Mouse (Mus musculus) forebrain, embryonic 12.5 days (tissue): ENCODE measurements around the gene Sp1. TPM values are rescaled to one million over a fixed set of nuclear protein-coding genes. Genes with fewer than 3 reads are reported as not detected.

ENCODE experiments used
- ATAC-seq: fragments of 200-750 bp; cut with Nextera tagmentation; 2 replicates; pipeline ENCODE4 v1.8.0; 2017; ENCODE audit warnings: moderate TSS enrichment; ENCODE audit not compliant: low FRiP score
- H3K27ac ChIP-seq: fragments of 300-500 bp; sonication (generic); 2 replicates; pipeline ENCODE4 v1.5.1; 2016; ENCODE audit warnings: mild to moderate bottlenecking
- H3K27me3 ChIP-seq: fragments of 300-500 bp; sonication (generic); 2 replicates; pipeline ENCODE4 v1.6.1; 2016; ENCODE audit warnings: mild to moderate bottlenecking
- H3K36me3 ChIP-seq: fragments of 300-500 bp; sonication (generic); replicated peaks from 2 replicates; pipeline ENCODE4 v1.6.1; 2016; ENCODE audit warnings: mild to moderate bottlenecking
- H3K4me1 ChIP-seq: fragments of 300-500 bp; sonication (generic); 2 replicates; pipeline ENCODE4 v1.6.1; 2016
- H3K4me2 ChIP-seq: fragments of 300-500 bp; sonication (generic); 2 replicates; pipeline ENCODE4 v1.6.1; 2016; ENCODE audit warnings: mild to moderate bottlenecking, moderate library complexity
- H3K4me3 ChIP-seq: fragments of 300-500 bp; sonication (generic); replicated peaks from 2 replicates; pipeline ENCODE4 v1.5.1; 2016; ENCODE audit warnings: mild to moderate bottlenecking
- H3K9ac ChIP-seq: fragments of 300-500 bp; sonication (generic); 2 replicates; pipeline ENCODE4 v1.6.1; 2016; ENCODE audit warnings: mild to moderate bottlenecking
- H3K9me3 ChIP-seq: fragments of 300-500 bp; sonication (generic); 2 replicates; pipeline ENCODE4 v1.6.1; 2016
- WGBS: fragments of 180-500 bp; shearing (Covaris S2); methylation state at CpG from one replicate; pipeline ENCODE4 v1.1.7; 2016; 5-methylcytosine and 5-hydroxymethylcytosine counted together
- polyA plus RNA-seq: library from polyadenylated mRNA; unstranded; fragments of >200 nt; fragmentation: Nextera tagmentation; extraction: Ambion mirVana; gene quantifications from 2 replicates; pipeline ENCODE4 v1.2.1, GENCODE M21; 2016

Sp1 gene
- polyA plus RNA-seq, 1 experiment from 2014 or later: 10.8 TPM

DNA sequence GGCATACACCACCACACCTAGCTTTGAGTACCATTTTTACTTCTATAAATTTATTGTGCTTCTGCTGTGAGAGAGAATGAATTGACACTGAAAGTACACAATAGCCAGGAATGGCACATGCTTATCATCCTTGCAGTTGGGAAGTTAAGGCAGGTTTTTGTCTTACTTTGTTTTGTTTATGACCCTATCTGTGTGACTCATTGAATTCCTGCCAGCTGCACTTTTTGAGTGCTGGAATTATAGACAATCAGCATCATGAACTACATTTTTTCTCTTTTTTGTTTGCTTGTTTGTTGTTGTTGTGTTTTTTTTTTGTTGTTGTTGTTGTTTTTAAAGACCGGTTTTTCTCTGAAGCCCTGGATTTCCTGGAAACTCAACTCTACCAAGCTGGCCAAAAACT lies 15.0 kb downstream of the Sp1 start:
- 65% methylated on average over 1 of the region's 1 CpGs for WGBS
- Histone ChIP-seq H3K27ac (no peak overlapping the region), H3K4me3 (no peak overlapping the region), H3K4me2 (no peak overlapping the region), H3K27me3 (no peaks in the 10 kb centered on the region), H3K9me3 (no peaks in the 10 kb centered on the region), H3K36me3 (peaks cover 32% of the 10 kb centered on the region), H3K9ac (no peak overlapping the region), H3K4me1 (no peaks in the 10 kb centered on the region)
- ATAC-seq: no peak

DNA sequence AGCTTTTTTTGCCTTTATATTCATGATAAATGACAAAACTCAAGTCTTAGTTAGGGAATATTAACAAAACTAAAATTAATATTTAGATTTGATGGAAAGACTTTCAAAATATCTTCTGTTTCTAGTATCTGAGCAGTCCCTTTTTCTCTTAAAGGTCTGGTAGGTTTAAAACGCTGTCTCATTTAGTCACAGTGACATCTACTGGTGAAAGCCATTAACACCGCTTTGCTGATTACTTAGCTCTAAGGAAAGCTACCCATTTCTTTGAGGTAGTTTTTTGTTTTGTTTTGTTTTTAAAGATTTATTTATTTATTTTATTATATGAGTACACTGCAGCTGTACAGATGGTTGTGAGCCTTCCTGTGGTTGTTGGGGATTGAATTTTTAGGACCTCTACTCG lies 15.5 kb downstream of the Sp1 start:
- no peak overlapping the region for H3K4me2 ChIP-seq
- peaks cover 37% of the 10 kb centered on the region for H3K36me3 ChIP-seq
- no peaks in the 10 kb centered on the region for H3K9me3 ChIP-seq
- H3K27ac ChIP-seq: no peak overlapping the region
- no peak overlapping the region for H3K9ac ChIP-seq
- 60% methylated on average over 3 of the region's 3 CpGs for WGBS
- ATAC-seq: no peak
- H3K4me1 ChIP-seq: no peaks in the 10 kb centered on the region
- H3K27me3 ChIP-seq: no peaks in the 10 kb centered on the region
- H3K4me3 ChIP-seq: no peak overlapping the region

DNA sequence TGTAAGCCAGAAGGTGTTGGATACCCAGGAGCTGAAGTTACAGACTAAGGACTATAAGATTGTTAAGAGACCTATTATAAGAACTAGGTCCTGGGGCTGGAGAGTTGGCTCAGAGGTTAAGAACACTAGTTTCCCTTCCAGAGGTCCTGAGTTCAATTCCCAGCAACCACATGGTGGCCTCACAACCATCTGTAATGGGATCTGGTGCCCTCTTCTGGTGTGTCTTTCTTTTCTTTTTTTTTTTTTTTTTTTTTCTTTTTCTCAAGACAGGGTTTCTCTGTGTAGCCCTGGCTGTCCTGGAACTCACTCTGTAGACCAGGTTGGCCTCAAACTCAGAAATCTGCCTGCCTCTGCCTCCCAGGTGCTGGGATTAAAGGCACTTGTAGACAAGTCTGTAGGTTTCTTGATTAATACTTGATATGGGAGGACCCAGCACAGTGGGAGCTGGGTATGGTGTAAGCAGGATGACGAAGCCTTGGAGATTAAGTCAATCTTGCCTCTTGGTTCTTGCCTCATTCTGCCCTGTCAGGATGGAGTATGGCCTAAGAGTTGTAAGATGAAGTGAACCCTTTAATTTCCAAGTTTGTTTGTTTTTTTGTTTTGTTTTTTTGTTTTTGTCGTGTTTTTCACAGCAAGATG lies 17.8 kb downstream of the Sp1 start:
- WGBS: 95% methylated on average over 2 of the region's 2 CpGs
- Histone ChIP-seq H3K4me1 (no peaks in the 10 kb centered on the region), H3K27ac (no peak overlapping the region), H3K9ac (no peak overlapping the region), H3K27me3 (no peaks in the 10 kb centered on the region), H3K4me2 (no peak overlapping the region), H3K36me3 (peaks cover 52% of the 10 kb centered on the region), H3K9me3 (no peaks in the 10 kb centered on the region), H3K4me3 (no peak overlapping the region)
- ATAC-seq: no peak

DNA sequence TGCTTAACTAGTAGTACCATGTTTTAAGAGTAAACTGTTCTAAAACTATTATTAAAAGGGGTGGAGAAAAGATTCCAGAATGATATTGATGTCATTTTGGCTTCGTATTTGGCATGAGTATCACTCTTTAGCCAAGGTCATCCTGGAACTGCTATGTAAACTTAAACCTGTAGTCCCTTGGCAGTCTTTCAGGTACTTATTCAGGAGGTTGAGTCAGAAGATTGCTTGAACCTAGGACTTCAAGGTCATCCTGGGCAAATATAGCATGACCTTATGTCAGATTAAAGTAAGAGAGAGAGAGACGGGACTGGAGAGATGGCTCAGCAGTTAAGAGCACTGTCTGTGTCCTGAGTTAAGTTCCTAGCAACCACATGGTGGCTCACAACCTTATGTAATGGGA lies 18.7 kb downstream of the Sp1 start:
- no peak overlapping the region for H3K4me3 ChIP-seq
- no peak overlapping the region for H3K4me2 ChIP-seq
- WGBS: 89% methylated on average over 2 of the region's 2 CpGs
- no peaks in the 10 kb centered on the region for H3K4me1 ChIP-seq
- H3K36me3 ChIP-seq: peaks cover 54% of the 10 kb centered on the region
- no peak overlapping the region for H3K9ac ChIP-seq
- no peak for ATAC-seq
- H3K27ac ChIP-seq: no peak overlapping the region
- H3K27me3 ChIP-seq: no peaks in the 10 kb centered on the region
- H3K9me3 ChIP-seq: no peaks in the 10 kb centered on the region

DNA sequence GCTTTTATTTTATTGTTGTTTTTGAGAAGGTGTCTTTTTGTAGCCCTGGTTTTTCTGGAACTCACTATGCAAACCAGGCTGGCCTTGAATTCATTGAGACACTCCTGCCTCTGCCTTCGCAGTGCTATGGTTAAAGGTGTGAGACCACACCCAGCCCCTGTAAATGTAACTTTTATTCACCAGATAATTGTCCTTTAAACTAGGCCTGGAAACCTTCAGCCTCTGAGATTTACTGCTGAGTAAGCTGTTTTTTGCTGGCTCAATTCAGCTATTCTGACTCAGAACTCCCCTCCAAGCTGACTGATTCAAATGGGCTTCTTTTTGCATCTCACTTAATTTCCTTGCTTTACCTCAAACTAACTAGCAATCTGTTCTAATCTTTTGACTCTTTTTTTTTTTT lies 21.0 kb downstream of the Sp1 start:
- peaks cover 75% of the 10 kb centered on the region for H3K36me3 ChIP-seq

DNA sequence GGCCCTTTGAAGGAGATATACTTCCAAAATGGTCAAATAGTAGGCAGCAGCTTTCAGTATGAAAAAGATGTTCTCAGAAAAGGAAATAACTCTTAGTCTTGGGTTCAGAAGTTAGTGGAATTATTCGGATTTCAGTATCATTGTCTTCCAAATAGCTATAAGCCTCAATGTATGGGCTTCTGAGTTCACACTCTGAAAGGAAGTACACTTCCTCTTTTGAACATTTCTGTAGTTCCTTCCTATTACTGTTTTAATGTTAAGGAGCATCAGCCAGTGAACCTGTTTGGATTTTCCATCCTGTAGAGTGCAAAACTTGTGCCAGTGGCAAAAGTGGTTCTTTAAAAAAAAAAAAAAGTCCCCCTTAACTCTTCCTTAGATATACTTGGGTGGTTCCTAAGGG lies 26.1 kb downstream of the Sp1 start:
- no peak overlapping the region for H3K4me2 ChIP-seq
- no peak for ATAC-seq
- H3K4me3 ChIP-seq: no peak overlapping the region
- H3K27me3 ChIP-seq: no peaks in the 10 kb centered on the region
- WGBS: 94% methylated on average over 1 of the region's 1 CpGs
- no peak overlapping the region for H3K9ac ChIP-seq
- H3K4me1 ChIP-seq: no peaks in the 10 kb centered on the region
- no peaks in the 10 kb centered on the region for H3K9me3 ChIP-seq
- peaks cover 79% of the 10 kb centered on the region for H3K36me3 ChIP-seq
- H3K27ac ChIP-seq: no peak overlapping the region

More for the DNA sequence above, 21.0 kb downstream of the Sp1 start:
- 100% methylated on average over 1 of the region's 1 CpGs for WGBS
- H3K4me2 ChIP-seq: no peak overlapping the region
- H3K4me3 ChIP-seq: no peak overlapping the region
- H3K9me3 ChIP-seq: no peaks in the 10 kb centered on the region
- H3K4me1 ChIP-seq: no peaks in the 10 kb centered on the region
- no peak for ATAC-seq
- H3K9ac ChIP-seq: no peak overlapping the region
- H3K27ac ChIP-seq: no peak overlapping the region
- no peaks in the 10 kb centered on the region for H3K27me3 ChIP-seq

DNA sequence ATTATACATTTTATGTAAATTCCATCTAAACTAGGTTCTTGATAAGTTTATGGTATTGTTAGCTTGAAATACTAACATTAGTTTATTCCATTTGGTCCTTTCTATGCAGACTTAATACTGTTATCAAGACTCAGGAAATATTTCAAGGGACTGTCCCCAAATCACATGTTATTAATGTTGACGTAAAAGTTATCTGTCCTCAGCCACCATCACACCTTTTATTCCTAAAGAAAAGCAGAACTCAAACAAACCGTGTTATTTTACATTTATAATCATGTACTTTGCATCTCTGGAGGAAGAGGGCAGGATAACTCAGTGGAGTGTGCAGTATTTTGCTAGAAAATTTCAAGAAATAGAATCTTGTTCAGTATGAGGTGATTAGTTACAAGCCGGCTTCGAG lies 27.2 kb downstream of the Sp1 start:
- H3K4me3 ChIP-seq: no peak overlapping the region
- no peak overlapping the region for H3K4me2 ChIP-seq
- ATAC-seq: no peak
- H3K27ac ChIP-seq: no peak overlapping the region
- H3K4me1 ChIP-seq: no peaks in the 10 kb centered on the region
- H3K9ac ChIP-seq: no peak overlapping the region
- H3K9me3 ChIP-seq: no peaks in the 10 kb centered on the region
- no peaks in the 10 kb centered on the region for H3K27me3 ChIP-seq
- H3K36me3 ChIP-seq: peaks cover 73% of the 10 kb centered on the region
- 92% methylated on average over 4 of the region's 4 CpGs for WGBS

DNA sequence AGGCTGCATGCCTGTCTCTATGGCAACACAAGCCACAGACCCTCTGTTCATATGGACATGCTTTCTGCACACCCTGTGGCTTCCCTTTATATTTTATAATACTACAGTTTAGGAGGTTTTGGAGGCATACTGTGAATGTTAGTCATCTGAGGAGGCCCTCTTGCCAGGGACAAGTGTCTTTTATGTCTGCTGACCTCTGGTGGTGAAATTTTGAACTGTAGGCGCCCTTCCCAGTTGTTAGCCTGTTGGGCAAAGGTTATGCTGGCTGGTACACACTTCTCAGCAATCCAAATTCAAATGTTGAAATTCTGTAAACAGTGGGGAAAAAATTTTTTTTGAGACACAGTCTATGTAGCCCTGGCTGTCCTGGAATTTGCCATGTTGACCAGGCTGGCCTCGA lies 36.5 kb downstream of the Sp1 start:
- H3K27me3 ChIP-seq: no peaks in the 10 kb centered on the region
- ATAC-seq: no peak
- no peak overlapping the region for H3K4me2 ChIP-seq
- peaks cover 4% of the 10 kb centered on the region; the same call in 1 of the 2 replicates for H3K36me3 ChIP-seq
- no peak overlapping the region for H3K9ac ChIP-seq
- H3K4me1 ChIP-seq: no peaks in the 10 kb centered on the region
- 46% methylated on average over 2 of the region's 2 CpGs for WGBS
- no peak overlapping the region for H3K27ac ChIP-seq
- H3K4me3 ChIP-seq: no peak overlapping the region
- no peaks in the 10 kb centered on the region for H3K9me3 ChIP-seq

DNA sequence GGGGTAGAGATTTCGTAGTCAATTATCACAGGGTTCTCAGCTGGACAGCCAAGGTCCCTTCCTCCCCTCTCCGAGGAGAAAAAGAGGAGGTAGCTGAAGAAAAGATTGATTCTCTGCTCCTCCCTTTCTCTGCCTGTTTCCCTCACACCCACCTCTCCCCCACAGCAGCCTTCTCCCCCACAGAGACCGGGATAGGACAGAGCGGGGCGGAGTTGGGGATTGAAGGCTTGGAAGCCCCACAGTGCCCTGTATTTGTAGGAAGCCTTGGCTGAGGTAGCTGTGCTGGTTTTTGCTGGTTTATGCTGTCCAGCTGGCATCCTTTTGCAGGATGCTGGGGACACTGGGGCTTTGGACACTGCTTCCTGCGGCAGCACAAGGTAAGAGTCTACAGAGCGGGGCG lies 39.2 kb downstream of the Sp1 start, which contains the start of gene Amhr2:
Gene Amhr2 (plus strand): TSS at position 222 of the 400 bp plus-strand sequence.
- Histone ChIP-seq H3K4me1 (no peaks in the 10 kb centered on the region), H3K27me3 (no peaks in the 10 kb centered on the region), H3K4me2 (no peak within 1 kb of the TSS), H3K27ac (no peak within 1 kb of the TSS), H3K4me3 (no peak within 1 kb of the TSS), H3K9me3 (no peaks in the 10 kb centered on the region), H3K9ac (no peak within 1 kb of the TSS), H3K36me3 (no peaks in the 10 kb centered on the region)
- no peak for ATAC-seq
- 81% methylated on average over 7 of the region's 8 CpGs for WGBS

DNA sequence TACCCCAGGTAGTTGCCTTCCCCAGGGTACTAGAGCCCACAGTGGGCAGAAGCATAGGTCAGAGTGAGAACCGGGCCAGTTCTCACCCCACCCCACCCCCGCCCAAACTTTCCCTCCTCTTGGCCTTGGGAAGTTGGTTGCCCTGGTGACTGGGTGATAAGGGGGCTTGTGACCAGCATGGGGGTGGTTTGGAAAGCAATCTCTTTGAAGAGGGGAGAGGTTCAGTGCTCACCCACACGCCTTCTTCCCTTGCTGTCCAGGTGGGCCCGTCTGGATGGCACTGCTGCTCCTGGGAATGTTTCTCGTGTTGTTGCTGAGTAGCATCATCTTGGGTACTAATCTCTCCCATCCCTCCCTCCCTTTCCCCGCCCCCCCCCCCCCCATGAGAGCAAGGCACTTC lies 40.5 kb downstream of the Sp1 start:
- H3K9me3 ChIP-seq: no peaks in the 10 kb centered on the region

DNA sequence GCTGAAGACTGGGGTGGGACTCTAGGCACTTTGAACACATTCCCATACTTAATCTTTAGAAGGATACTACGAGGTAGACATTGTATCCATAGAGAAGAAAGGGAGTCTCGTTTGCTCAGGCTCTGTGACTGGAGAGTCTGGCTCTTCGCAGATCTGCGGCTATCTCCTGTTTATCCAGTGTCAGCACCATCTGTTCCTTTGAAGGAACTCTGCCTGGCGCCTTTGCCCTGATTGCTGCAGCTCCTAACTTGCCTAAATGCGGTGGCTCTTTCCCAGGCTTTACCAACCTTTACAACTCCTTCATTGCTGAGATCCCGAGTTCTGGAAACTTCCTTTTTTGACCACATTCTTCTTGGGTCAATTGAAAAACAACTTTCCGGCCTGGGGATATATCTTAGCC lies 43.4 kb downstream of the Sp1 start:
- 77% methylated on average over 8 of the region's 8 CpGs for WGBS

More for the DNA sequence above, 40.5 kb downstream of the Sp1 start:
- Histone ChIP-seq H3K4me3 (no peak overlapping the region), H3K4me2 (no peak overlapping the region), H3K27ac (no peak overlapping the region), H3K4me1 (no peaks in the 10 kb centered on the region), H3K27me3 (no peaks in the 10 kb centered on the region), H3K9ac (no peak overlapping the region), H3K36me3 (no peaks in the 10 kb centered on the region)
- no peak for ATAC-seq
- 63% methylated on average over 4 of the region's 6 CpGs for WGBS

DNA sequence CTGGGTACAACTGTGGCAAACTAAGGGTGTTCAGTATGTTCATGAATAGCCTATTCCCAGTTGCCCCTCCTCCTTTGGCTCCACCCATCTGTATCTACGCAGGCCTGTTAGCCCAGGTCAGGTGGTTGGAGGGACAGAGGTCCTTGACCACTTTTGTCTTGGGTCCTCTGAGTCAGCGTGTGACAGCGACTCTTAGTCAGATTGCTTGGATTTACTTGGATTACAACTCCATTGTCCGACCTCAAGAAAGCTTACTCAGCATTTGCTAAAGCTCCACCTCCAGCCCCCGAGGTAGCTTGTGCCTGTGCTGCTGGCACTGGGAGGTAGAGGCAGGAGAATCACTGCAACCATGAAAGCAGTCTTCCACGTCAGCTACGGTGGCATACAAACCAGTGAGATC lies 45.0 kb downstream of the Sp1 start:
- H3K4me3 ChIP-seq: no peak overlapping the region
- ATAC-seq: no peak
- no peaks in the 10 kb centered on the region for H3K36me3 ChIP-seq
- no peaks in the 10 kb centered on the region for H3K27me3 ChIP-seq
- H3K27ac ChIP-seq: no peak overlapping the region
- WGBS: 29% methylated on average over 7 of the region's 7 CpGs
- H3K4me1 ChIP-seq: no peaks in the 10 kb centered on the region
- H3K9ac ChIP-seq: no peak overlapping the region
- H3K4me2 ChIP-seq: no peak overlapping the region
- H3K9me3 ChIP-seq: no peaks in the 10 kb centered on the region

More for the DNA sequence above, 43.4 kb downstream of the Sp1 start:
- Histone ChIP-seq H3K36me3 (no peaks in the 10 kb centered on the region), H3K4me1 (no peaks in the 10 kb centered on the region), H3K4me3 (no peak overlapping the region), H3K9ac (no peak overlapping the region), H3K27ac (no peak overlapping the region), H3K4me2 (no peak overlapping the region), H3K27me3 (no peaks in the 10 kb centered on the region), H3K9me3 (no peaks in the 10 kb centered on the region)
- ATAC-seq: no peak

DNA sequence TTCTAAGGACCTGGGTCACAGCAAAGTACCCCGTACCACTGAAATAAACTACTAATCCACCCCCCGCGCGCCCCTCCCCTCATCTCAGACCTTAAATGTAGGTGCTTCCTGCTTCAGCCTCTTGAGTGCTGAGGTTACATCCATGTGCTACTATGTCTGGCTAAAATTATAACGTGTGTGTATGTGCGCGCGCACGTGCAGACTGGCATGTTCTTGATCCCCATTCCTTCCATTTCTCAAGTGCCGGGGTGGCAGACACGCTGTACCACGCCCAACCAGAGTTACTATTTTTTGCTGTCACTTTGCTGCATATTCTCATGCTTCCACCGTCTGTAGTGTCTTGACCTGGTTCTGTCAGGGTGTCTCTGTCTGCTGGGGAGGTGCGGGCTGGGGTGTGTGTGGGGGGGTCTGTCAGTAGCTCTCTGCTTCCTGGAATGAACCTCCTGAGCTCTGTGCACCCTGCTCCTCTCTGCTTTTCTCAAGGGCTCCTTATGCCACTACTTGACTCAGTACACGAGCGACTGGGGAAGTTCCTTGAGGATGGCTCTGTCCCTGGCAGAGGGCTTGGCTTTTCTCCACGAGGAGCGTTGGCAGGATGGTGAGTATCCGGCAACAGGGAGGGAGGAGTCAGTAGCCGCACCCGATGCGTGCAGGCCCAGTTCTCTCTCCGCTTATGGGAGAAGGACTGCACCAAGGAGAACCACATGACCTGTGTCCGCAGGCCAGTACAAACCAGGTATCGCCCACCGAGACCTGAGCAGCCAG lies 45.9 kb downstream of the Sp1 start:
- H3K4me1 ChIP-seq: no peaks in the 10 kb centered on the region
- no peak overlapping the region for H3K27ac ChIP-seq
- 86% methylated on average over 26 of the region's 26 CpGs for WGBS
- no peak overlapping the region for H3K4me2 ChIP-seq
- no peak overlapping the region for H3K4me3 ChIP-seq
- H3K9ac ChIP-seq: no peak overlapping the region
- no peaks in the 10 kb centered on the region for H3K36me3 ChIP-seq
- no peaks in the 10 kb centered on the region for H3K9me3 ChIP-seq
- no peaks in the 10 kb centered on the region for H3K27me3 ChIP-seq
- no peak for ATAC-seq
